Mouse (Mus musculus): ENCODE data around the gene Plek.

Gene Plek

DNA sequence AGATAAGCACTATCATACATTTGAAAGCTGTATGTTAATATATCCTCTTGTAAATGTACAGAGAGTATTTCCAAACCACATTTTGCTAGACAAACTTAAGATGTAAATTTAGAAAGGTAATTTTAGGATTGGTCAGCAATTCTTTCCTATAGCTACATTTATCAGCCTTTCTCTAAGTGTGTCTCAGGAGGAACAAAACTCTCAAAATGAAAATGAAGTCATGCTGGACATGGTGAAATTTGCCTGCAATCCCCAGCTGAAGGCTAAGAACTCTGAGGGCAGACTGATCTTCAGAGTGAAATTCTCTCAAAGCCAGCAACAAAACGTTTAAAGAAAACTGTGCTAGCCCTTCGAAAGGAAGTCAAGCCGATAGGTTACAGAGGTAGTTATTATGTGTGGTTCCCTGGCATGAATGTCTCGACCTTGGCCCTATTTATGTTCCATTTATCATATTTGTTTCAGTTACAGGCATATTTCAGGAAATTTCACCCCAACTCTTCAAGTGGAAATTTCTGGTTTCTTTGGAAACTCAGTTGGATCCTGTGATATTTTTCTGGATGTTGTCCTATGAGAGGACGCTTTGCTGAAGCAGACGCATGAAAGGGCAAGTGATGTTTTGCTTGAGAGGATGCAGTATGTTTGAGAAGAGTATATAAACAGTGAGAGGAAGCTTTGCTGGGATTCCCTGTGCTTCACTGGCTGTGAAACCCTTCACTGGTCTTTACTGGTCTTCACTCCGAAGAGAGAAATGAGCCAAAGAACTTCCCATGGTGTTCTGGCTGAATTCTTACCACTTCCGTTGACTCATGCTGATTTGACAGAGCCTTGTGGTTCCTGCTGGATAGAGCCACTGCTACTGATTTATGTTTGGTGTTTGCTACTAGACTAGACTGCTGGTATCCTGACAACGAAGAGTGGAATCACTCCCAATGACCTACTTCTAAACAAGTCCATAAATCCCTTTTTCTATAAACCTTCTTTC, 51.5 kb downstream of the Plek start:
- DNase-seq, result peak in 1 of 2 experiments; percentile 5

DNA sequence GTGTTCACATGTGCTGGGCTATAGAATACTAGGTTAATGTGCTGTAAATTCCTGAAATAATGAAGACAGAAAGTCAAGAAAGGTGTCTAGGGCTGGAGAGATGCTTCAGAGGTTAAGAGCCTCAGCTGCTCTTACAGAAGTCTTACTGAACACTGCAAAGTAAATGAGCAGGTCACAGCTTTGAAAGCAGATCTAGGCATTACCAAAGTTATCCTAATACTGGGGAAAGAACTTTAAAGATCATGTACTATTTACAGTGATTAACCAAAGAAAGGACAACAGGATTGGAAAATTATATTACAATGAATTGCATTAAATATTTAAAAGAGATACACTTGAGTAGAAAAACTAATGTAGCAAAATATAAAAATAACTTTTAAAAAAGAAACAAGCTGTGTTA, 52.2 kb downstream of the Plek start:
- DNase-seq, result no peak

GRCm38 (mm10) chr11:16999387-16999786, 52.8 kb downstream of the Plek start:
- no peak for DNase-seq

DNA sequence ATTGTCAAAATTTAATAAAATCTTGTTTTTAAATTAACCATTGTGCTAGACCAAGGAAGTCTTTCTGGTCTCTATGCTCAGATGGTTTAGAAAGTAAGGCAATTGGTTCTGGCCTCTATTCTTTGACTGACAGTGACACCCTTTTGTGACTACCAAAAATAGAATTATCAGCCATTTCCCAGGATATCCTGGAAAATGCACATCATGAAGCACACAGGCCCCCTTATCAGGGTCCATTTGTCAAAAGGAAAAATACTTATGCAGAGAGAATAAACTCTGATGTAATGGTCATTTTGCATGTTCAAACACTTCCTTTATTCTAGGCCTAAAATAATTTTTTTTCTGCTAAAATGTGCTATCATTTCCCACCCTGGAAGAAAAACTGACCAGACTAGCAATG, 54.7 kb downstream of the Plek start:
- no peak for DNase-seq

DNA sequence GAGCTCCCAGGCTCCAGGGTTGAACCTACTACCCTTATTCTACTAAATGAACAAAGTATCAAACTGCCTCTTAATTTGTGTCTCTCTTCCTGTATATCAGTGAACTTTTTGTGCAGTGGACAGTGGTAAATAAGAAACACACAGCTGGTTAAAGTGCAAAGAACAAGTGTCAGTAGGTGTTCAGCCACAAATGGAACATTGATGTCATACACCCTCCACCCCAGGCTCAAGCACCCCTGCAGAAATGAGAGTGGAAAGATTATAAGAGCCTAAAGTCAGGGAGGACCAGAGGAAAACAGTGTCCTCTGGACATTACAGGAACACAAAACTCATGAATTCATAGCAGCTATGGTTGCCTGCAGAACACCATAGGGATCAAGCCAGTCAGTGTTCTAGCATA, 55.4 kb downstream of the Plek start:
- DNase-seq, result no peak

- no peak for DNase-seq
These were observed 59.3 kb downstream of the Plek start for GRCm38 (mm10) chr11:16992880-16993279.

- DNase-seq, result no peak
These were observed 62.3 kb downstream of the Plek start for GRCm38 (mm10) chr11:16989885-16990284.

DNA sequence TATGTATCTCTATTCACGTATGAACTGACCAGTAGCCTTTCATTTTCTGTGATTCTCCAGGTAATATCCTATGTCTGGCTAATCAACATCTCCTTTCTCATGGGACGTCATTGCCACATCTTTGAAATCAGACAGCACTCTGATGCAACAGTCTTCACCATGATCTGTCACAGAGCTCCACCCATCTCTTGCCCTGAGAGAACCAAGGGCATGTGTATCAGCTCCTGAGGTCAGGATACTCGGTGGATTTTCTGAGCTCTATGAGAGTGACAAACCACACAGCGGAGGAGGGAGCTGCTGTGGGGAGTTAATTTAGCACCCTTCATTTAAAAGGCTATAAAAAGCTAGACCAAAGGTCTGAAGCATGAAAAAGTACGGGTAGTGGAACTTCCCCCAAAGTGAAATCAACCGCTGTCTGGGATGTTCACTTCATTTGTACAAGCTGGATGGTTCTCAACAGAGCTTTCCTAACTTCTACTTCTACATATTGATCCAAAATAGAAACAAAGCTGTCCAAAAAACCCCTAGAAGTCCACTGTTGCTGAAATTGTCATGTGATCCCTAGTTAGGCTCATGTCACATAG, 64.3 kb downstream of the Plek start:
- no peak for DNase-seq

GRCm38 (mm10) chr11:16986550-16987187, 65.5 kb downstream of the Plek start:
- DNase-seq, result no peak

DNA sequence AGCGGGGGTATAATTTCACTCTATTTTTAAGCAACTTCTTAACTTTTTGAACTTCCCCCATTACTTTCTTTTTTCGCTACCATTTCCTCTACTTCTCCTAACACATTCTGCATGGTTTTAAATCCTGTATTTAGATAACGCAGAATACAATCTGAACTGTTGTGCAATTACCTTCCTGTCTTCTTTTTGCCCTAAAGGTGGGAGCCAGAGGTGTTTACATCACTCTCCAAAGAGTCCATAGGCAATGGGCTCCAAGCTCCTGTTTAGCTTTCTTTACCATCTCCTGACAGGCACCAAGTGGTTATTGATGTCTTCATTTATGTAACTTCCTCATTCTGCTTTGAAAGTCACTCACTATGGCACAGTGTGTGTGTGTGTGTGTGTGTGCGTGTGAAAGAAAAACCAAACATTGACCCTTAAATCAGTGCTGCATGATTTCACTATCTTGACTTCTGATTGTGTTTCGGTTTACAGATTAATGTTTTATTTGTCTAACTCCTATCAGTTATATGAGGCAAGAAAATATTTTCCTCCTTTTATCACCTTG, 73.9 kb downstream of the Plek start:
- no peak for DNase-seq

DNA sequence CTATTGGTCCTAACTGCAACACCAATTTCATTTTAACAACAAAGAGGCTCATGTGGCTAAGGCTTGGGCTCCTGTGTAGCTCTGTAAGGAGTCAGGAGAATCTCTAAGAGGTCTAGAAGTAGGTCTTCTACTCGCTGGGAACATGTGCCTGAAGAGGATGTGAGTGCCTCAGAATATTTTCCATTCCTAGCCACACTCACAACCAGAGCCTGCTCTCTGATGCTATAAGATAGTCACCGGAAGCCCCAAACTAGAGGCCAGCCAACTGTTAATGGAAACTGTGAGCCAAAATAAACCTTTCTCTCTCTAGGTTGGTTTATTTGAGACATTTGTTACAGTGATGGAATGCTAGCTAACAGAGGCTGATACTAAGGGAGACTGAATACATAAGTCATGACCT, 74.6 kb downstream of the Plek start:
- DNase-seq, result no peak

- DNase-seq, result no peak
These were observed 75.2 kb downstream of the Plek start for GRCm38 (mm10) chr11:16976937-16977336.

- no peak for DNase-seq
These were observed 79.1 kb downstream of the Plek start for GRCm38 (mm10) chr11:16973086-16973485.

GRCm38 (mm10) chr11:16972027-16972426, 80.2 kb downstream of the Plek start:
- no peak for DNase-seq

DNA sequence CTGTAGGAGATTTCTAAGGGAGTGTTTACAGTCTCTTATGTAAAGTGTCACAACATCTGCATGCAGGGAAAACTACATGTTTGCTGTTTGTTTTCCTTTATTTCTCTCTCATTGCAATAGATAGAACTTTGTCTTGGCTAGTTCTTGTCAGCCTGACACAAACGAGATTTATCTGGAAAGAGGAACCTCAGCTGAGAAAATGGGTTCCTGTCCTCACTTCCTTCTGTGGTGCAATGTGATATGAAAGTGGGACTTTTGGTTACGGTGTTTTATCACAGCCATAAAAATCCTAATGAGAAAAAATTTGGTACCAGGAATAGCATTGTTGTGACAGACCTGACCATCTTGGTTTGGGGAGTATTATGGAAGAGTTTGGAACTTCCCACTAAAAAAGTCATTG, 82.5 kb downstream of the Plek start:
- DNase-seq, result no peak

DNA sequence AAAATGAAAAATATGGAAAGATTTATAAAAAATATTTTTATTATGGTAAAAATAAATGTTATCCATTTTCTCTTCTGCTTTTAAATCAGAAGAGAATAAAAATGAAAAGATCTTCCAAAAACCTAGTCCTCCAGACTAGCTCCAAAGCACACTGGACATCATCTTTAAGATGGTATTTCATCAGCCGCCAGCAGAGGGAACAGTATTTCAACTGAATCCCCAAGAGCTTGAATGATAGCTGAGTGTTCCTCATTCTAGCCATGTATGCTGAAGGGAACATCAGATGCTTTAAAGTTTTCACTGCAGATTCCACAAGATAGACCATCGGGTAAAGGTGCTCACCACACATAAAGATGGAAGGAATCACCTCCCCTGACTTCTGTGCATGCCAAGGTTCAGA, 84.4 kb downstream of the Plek start:
- peak; percentile 63 to 75 for DNase-seq

DNA sequence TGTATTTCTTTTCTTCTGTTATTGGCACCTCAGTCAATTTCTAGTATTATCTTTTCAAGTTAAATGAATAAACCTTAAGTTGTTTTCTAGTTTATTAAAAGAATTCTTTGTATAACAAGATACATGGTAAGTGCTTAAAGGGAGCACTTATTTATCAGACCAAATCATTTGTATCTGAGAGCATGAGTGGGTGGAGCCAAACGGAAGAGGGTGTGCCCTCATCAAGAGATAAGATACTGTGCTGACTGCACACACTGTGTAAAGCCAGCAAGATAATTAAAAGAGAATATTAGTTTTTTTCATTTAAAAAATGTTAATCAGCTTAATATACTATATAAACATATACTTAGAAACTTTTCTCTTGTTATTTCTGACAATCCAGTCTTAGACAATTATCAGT, 93.7 kb downstream of the Plek start:
- DNase-seq, result no peak

- no peak for DNase-seq
These were observed 95.2 kb downstream of the Plek start for GRCm38 (mm10) chr11:16957030-16957429.

DNA sequence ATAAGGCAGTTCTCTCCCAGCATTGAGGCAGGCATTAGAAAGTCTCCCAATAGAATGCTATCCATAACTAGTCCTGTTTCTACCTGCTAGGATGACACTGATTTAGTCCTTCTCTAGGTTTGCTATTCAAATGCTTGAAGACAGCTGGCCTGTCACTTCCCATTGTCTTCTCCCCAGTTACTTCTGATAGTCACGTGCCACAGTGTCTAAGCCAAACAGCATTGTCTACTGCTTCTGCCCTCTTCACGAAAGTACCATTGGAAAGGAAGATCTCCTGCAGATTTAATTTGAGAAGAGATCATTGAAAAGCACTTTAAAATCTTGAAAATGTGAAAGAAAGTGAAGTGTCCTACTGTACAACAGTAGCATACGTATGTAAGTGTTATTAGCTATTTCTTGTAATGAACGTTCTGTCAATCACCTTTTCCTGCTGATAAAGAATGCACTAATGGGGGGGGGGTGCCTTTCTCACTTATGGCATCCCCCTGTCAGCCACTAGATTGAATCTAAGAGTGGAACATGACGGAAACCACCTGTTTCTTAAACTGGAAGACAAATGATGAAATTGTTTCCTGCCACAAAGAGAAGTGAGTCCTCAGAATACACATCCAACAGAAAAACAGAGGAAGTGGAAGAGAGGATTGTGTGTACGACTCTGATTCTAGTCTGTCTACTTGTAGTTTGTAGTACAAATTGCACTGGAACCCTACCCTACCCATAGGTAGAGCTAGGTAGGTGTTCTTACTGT, 95.9 kb downstream of the Plek start:
- DNase-seq, result no peak

DNA sequence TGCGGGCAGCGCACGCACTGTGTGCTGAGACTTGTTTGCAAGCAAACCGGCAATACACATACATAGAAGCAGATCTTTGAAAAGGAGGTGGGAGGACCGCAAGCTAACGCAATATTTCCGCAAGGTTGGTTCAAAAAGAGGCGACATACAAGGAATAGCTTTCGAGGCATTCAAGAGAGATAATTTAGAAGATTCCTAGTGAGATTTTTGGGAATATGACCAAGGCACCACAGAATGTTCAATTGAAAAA, 100.5 kb downstream of the Plek start:
- DNase-seq, result no peak

DNA sequence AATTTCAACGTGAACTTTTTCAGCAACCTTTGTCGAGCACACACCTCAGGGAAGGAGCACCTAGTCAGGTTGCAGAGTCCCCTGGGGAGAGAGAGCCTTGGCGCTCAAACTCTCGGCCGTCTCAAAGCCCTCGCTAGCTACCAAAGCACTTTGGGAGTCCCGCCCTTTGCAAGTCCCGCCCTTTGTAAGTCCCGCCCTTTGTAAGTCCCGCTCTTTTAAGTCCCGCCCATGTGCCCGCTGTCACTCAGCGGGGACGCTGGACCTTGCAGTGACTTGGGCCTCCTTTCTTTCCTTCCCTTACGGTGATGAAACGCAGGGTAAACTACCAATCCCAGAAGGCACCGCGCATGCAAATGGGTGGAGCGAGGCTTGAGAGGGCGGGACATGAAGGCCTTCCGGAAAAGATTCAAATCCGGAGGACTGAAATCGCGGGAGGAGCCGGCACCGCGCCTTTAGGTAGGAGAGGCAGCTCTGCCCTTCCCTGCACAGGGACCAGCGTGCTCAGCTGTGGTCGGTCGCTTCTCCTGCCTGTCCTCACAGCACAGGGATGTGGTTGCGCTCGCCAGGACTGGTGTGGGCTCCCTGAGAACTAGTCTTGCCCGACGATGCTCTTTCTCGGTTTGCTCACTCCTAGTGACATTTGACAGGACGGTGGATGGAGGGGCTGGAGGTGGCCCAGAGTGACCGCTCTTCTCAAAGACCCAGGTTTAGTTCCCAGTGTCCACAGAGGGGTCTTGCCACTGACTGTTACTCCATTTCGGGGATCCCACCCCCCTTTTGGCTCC, 101.0 kb downstream of the Plek start, which contains the start of gene Fbxo48:
Gene Fbxo48, plus strand, starts transcription at position 400 of the 785 bp plus-strand sequence.
- peak; percentile 96 to 98 for DNase-seq

Data from cerebellum, postnatal 10 days (tissue).